Mouse (Mus musculus): ENCODE results near the gene Utf1.

- TF ChIP-seq POLR2A (IDR thresholded peaks at IDR 0.05; ENCODE audit: control insufficient read depth, low read depth, low read length) (peak; percentile 39; the same call in 1 of the 2 replicates), CTCF (IDR thresholded peaks at IDR 0.05; ENCODE audit: control insufficient read depth, insufficient read depth, insufficient replicate concordance, low read depth, low read length) (no peak)
Measured at GRCm38 (mm10) chr7:139956658-139957057, 13.1 kb downstream of the Utf1 start.
